Mouse (Mus musculus) bone marrow macrophage, adult 2 months (primary cell): ENCODE results near the gene Gm10972.

ENCODE experiments used
- CTCF ChIP-seq: IDR thresholded peaks from 2 replicates; pipeline ENCODE4 v1.5.1; 2012; ENCODE audit warnings: low read depth, mild to moderate bottlenecking, low read length, moderate library complexity
- POLR2A ChIP-seq: IDR thresholded peaks from 2 replicates; pipeline ENCODE4 v1.6.1; 2012; ENCODE audit warnings: mild to moderate bottlenecking, low read depth, low read length, borderline replicate concordance

DNA sequence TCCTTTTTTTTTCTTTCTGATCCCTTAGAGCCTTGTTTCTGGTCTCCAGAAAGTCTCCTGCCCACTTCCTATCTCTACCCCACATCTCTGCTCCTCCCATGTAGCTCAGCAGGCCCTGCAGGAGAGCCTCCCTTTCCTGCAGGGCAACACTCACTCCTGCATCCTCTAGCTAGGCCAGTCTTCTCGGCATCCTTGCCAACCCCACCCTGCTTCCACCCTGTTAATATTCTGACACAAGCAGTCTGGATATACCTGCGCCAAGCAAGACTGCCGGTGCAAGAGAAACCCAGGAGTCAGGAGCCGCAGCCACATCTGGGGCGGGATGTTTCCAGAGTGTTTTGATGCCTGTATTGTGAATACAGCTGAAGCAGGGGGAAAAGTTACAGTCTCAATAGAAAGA is 31.1 kb upstream of the Gm10972 start:
- TF ChIP-seq CTCF (no peak), POLR2A (no peak)
